Mouse (Mus musculus): ENCODE results near the gene Trpm1. TPM values are rescaled to one million over a fixed set of nuclear protein-coding genes. Genes with fewer than 3 reads are reported as not detected.

The Trpm1 gene
- polyA plus RNA-seq, 1 experiment: 0.92 TPM

- H3K4me3 ChIP-seq (replicated peaks; ENCODE audit: control insufficient read depth, low read depth, low read length): no peak overlapping the region
- no peak overlapping the region for H3K27ac ChIP-seq (ENCODE audit: control insufficient read depth, insufficient read depth, low read depth, low read length, poor library complexity)
- no peak for TF ChIP-seq CTCF (IDR thresholded peaks at IDR 0.05; ENCODE audit: control insufficient read depth, insufficient read depth, low read length)
- no peak for TF ChIP-seq POLR2A (IDR thresholded peaks at IDR 0.05; ENCODE audit: borderline replicate concordance, control insufficient read depth, low read depth, low read length)
- H3K4me1 ChIP-seq (ENCODE audit: control insufficient read depth, insufficient read depth, low read length): no peaks in the 10 kb centered on the region
- WGBS: 71% methylated on average over 4 of the region's 4 CpGs
Observed at GRCm38 (mm10) chr7:64214066-64214465, 60.4 kb downstream of the Trpm1 start.

GRCm38 (mm10) chr7:64215613-64216012, 62.0 kb downstream of the Trpm1 start:
- TF ChIP-seq CTCF (IDR thresholded peaks at IDR 0.05; ENCODE audit: control insufficient read depth, insufficient read depth, low read length): no peak
- no peak for TF ChIP-seq POLR2A (IDR thresholded peaks at IDR 0.05; ENCODE audit: borderline replicate concordance, control insufficient read depth, low read depth, low read length)
- WGBS: 74% methylated on average over 4 of the region's 4 CpGs
- Histone ChIP-seq H3K4me3 (replicated peaks; ENCODE audit: control insufficient read depth, low read depth, low read length) (no peak overlapping the region), H3K27ac (ENCODE audit: control insufficient read depth, insufficient read depth, low read depth, low read length, poor library complexity) (no peak overlapping the region), H3K4me1 (ENCODE audit: control insufficient read depth, insufficient read depth, low read length) (no peaks in the 10 kb centered on the region)

- no peak overlapping the region for H3K27ac ChIP-seq (ENCODE audit: control insufficient read depth, insufficient read depth, low read depth, low read length, poor library complexity)
- no peak overlapping the region for H3K4me3 ChIP-seq (replicated peaks; ENCODE audit: control insufficient read depth, low read depth, low read length)
- TF ChIP-seq POLR2A (IDR thresholded peaks at IDR 0.05; ENCODE audit: borderline replicate concordance, control insufficient read depth, low read depth, low read length): no peak
- no peak for TF ChIP-seq CTCF (IDR thresholded peaks at IDR 0.05; ENCODE audit: control insufficient read depth, insufficient read depth, low read length)
- 31% methylated on average over 7 of the region's 7 CpGs for WGBS
- no peaks in the 10 kb centered on the region for H3K4me1 ChIP-seq (ENCODE audit: control insufficient read depth, insufficient read depth, low read length)
Observed at GRCm38 (mm10) chr7:64217428-64217827, 63.8 kb downstream of the Trpm1 start.

- Histone ChIP-seq H3K4me1 (ENCODE audit: control insufficient read depth, insufficient read depth, low read length) (no peaks in the 10 kb centered on the region), H3K27ac (ENCODE audit: control insufficient read depth, insufficient read depth, low read depth, low read length, poor library complexity) (no peak overlapping the region), H3K4me3 (replicated peaks; ENCODE audit: control insufficient read depth, low read depth, low read length) (no peak overlapping the region)
- WGBS: 44% methylated on average over 7 of the region's 7 CpGs
- TF ChIP-seq CTCF (IDR thresholded peaks at IDR 0.05; ENCODE audit: control insufficient read depth, insufficient read depth, low read length): no peak
- no peak for TF ChIP-seq POLR2A (IDR thresholded peaks at IDR 0.05; ENCODE audit: borderline replicate concordance, control insufficient read depth, low read depth, low read length)
Observed at GRCm38 (mm10) chr7:64219765-64220164, 66.1 kb downstream of the Trpm1 start.

- H3K4me1 ChIP-seq (ENCODE audit: control insufficient read depth, insufficient read depth, low read length): no peaks in the 10 kb centered on the region
- H3K4me3 ChIP-seq (replicated peaks; ENCODE audit: control insufficient read depth, low read depth, low read length): no peak overlapping the region
- WGBS: 65% methylated on average over 5 of the region's 5 CpGs
- no peak overlapping the region for H3K27ac ChIP-seq (ENCODE audit: control insufficient read depth, insufficient read depth, low read depth, low read length, poor library complexity)
- TF ChIP-seq POLR2A (IDR thresholded peaks at IDR 0.05; ENCODE audit: borderline replicate concordance, control insufficient read depth, low read depth, low read length): no peak
- no peak for TF ChIP-seq CTCF (IDR thresholded peaks at IDR 0.05; ENCODE audit: control insufficient read depth, insufficient read depth, low read length)
Observed at GRCm38 (mm10) chr7:64223215-64223614, 69.6 kb downstream of the Trpm1 start.

GRCm38 (mm10) chr7:64226339-64227194, 72.9 kb downstream of the Trpm1 start:
- 84% methylated on average over 27 of the region's 27 CpGs for WGBS
- Histone ChIP-seq H3K27ac (ENCODE audit: control insufficient read depth, insufficient read depth, low read depth, low read length, poor library complexity) (no peak overlapping the region), H3K4me1 (ENCODE audit: control insufficient read depth, insufficient read depth, low read length) (no peaks in the 10 kb centered on the region), H3K4me3 (replicated peaks; ENCODE audit: control insufficient read depth, low read depth, low read length) (no peak overlapping the region)
- TF ChIP-seq POLR2A (IDR thresholded peaks at IDR 0.05; ENCODE audit: borderline replicate concordance, control insufficient read depth, low read depth, low read length) (no peak), CTCF (IDR thresholded peaks at IDR 0.05; ENCODE audit: control insufficient read depth, insufficient read depth, low read length) (no peak)

- TF ChIP-seq POLR2A (IDR thresholded peaks at IDR 0.05; ENCODE audit: borderline replicate concordance, control insufficient read depth, low read depth, low read length) (no peak), CTCF (IDR thresholded peaks at IDR 0.05; ENCODE audit: control insufficient read depth, insufficient read depth, low read length) (no peak)
- WGBS: 84% methylated on average over 5 of the region's 5 CpGs
- Histone ChIP-seq H3K27ac (ENCODE audit: control insufficient read depth, insufficient read depth, low read depth, low read length, poor library complexity) (no peak overlapping the region), H3K4me3 (replicated peaks; ENCODE audit: control insufficient read depth, low read depth, low read length) (no peak overlapping the region), H3K4me1 (ENCODE audit: control insufficient read depth, insufficient read depth, low read length) (no peaks in the 10 kb centered on the region)
Observed at GRCm38 (mm10) chr7:64227586-64227985, 74.0 kb downstream of the Trpm1 start.

GRCm38 (mm10) chr7:64228300-64228699, 74.7 kb downstream of the Trpm1 start:
- Histone ChIP-seq H3K4me1 (ENCODE audit: control insufficient read depth, insufficient read depth, low read length) (no peaks in the 10 kb centered on the region), H3K4me3 (replicated peaks; ENCODE audit: control insufficient read depth, low read depth, low read length) (no peak overlapping the region), H3K27ac (ENCODE audit: control insufficient read depth, insufficient read depth, low read depth, low read length, poor library complexity) (no peak overlapping the region)
- TF ChIP-seq CTCF (IDR thresholded peaks at IDR 0.05; ENCODE audit: control insufficient read depth, insufficient read depth, low read length) (no peak), POLR2A (IDR thresholded peaks at IDR 0.05; ENCODE audit: borderline replicate concordance, control insufficient read depth, low read depth, low read length) (no peak)
- 77% methylated on average over 2 of the region's 2 CpGs for WGBS

All from bone marrow, adult 2 months (tissue).